ENCODE assay signal across 15 mouse cellular contexts in genomic region chr9:91654071-91654470, GRCm38 (mm10).
DNase-seq lines count a peak whose midpoint lies in the region; ATAC-seq and TF ChIP-seq lines count a peak whose summit lies in the region.
"Had no signal": no experiment of that assay in that cellular context is flagged by ENCODE, and none has a peak within 500 bp of the region (broad histone marks: within the 10 kb centered on the region; RNA-seq: fewer than 3 reads in every experiment).

No protein-coding gene starts in this region.

- no peak overlapping the region for H3K9ac ChIP-seq in hindbrain, postnatal 0 days (replicated peaks; ENCODE audit: low read length)
- H3K9ac ChIP-seq in midbrain, embryonic 12.5 days (replicated peaks) = no peak overlapping the region
- H3K9ac ChIP-seq in midbrain, embryonic 16.5 days (ENCODE audit: low read depth, low read length) = no peak overlapping the region
- H3K9ac ChIP-seq: embryonic facial prominence, embryonic 15.5 days; forebrain, embryonic 13.5 days; heart, embryonic 12.5 days; liver, embryonic 12.5 days had no signal

- no peaks in the 10 kb centered on the region for H3K4me1 ChIP-seq in hindbrain, postnatal 0 days (ENCODE audit: insufficient read depth, low read length)
- no peaks in the 10 kb centered on the region for H3K4me1 ChIP-seq in hindbrain, embryonic 10.5 days (replicated peaks)
- H3K4me1 ChIP-seq in midbrain, embryonic 12.5 days = no peaks in the 10 kb centered on the region
- H3K4me1 ChIP-seq in midbrain, embryonic 16.5 days (ENCODE audit: control insufficient read depth, insufficient read depth, low read length) = no peaks in the 10 kb centered on the region
- H3K4me1 ChIP-seq: embryonic facial prominence, embryonic 15.5 days; forebrain, embryonic 13.5 days; heart, embryonic 12.5 days; liver, embryonic 12.5 days had no signal

- no peaks in the 10 kb centered on the region for H3K36me3 ChIP-seq in hindbrain, postnatal 0 days (ENCODE audit: insufficient read depth, low read length)
- no peaks in the 10 kb centered on the region for H3K36me3 ChIP-seq in hindbrain, embryonic 10.5 days
- H3K36me3 ChIP-seq in midbrain, embryonic 12.5 days = no peaks in the 10 kb centered on the region
- no peaks in the 10 kb centered on the region for H3K36me3 ChIP-seq in midbrain, embryonic 16.5 days (ENCODE audit: control insufficient read depth, insufficient read depth, low read length)
- H3K36me3 ChIP-seq: embryonic facial prominence, embryonic 15.5 days; heart, embryonic 12.5 days; liver, embryonic 12.5 days had no signal

- H3K4me3 ChIP-seq in hindbrain, postnatal 0 days (ENCODE audit: low read length) = no peak overlapping the region
- H3K4me3 ChIP-seq in hindbrain, embryonic 10.5 days = no peak overlapping the region
- H3K4me3 ChIP-seq in midbrain, embryonic 12.5 days = no peak overlapping the region
- no peak overlapping the region for H3K4me3 ChIP-seq in midbrain, embryonic 16.5 days (ENCODE audit: low read depth, low read length)
- H3K4me3 ChIP-seq: embryonic facial prominence, embryonic 15.5 days; forebrain, embryonic 13.5 days; heart, embryonic 12.5 days; liver, embryonic 12.5 days had no signal

- 33% methylated on average over 4 of the region's 4 CpGs for WGBS in hindbrain, postnatal 0 days
- WGBS in hindbrain, embryonic 10.5 days = 49% methylated on average over 4 of the region's 4 CpGs
- 44% methylated on average over 4 of the region's 4 CpGs for WGBS in midbrain, embryonic 12.5 days
- WGBS in midbrain, embryonic 16.5 days = 30% methylated on average over 4 of the region's 4 CpGs

- no peak overlapping the region for H3K4me2 ChIP-seq in hindbrain, postnatal 0 days (ENCODE audit: low read depth, low read length)
- no peak overlapping the region for H3K4me2 ChIP-seq in midbrain, embryonic 12.5 days (replicated peaks)
- H3K4me2 ChIP-seq in midbrain, embryonic 16.5 days (ENCODE audit: low read length) = no peak overlapping the region
- H3K4me2 ChIP-seq: embryonic facial prominence, embryonic 15.5 days; forebrain, embryonic 13.5 days; heart, embryonic 12.5 days; liver, embryonic 12.5 days had no signal

- no peak overlapping the region for H3K27ac ChIP-seq in hindbrain, postnatal 0 days
- H3K27ac ChIP-seq in hindbrain, embryonic 10.5 days = no peak overlapping the region
- no peak overlapping the region for H3K27ac ChIP-seq in midbrain, embryonic 12.5 days (replicated peaks)
- no peak overlapping the region for H3K27ac ChIP-seq in midbrain, embryonic 16.5 days (ENCODE audit: low read length)
- H3K27ac ChIP-seq: embryonic facial prominence, embryonic 15.5 days; forebrain, embryonic 13.5 days; liver, embryonic 12.5 days had no signal

- H3K27me3 ChIP-seq in hindbrain, postnatal 0 days (ENCODE audit: insufficient read depth, low read length) = no peaks in the 10 kb centered on the region
- H3K27me3 ChIP-seq in hindbrain, embryonic 10.5 days (ENCODE audit: insufficient read depth, poor library complexity, severe bottlenecking) = no peaks in the 10 kb centered on the region
- no peaks in the 10 kb centered on the region for H3K27me3 ChIP-seq in midbrain, embryonic 12.5 days
- no peaks in the 10 kb centered on the region for H3K27me3 ChIP-seq in midbrain, embryonic 16.5 days (ENCODE audit: control insufficient read depth, insufficient read depth, low read depth, low read length)
- H3K27me3 ChIP-seq: embryonic facial prominence, embryonic 15.5 days; forebrain, embryonic 13.5 days; heart, embryonic 12.5 days; liver, embryonic 12.5 days; Patski had no signal

- no peak for ATAC-seq in hindbrain, postnatal 0 days
- peak; percentile 34; the same call in 1 of the 2 replicates for ATAC-seq in midbrain, embryonic 12.5 days (ENCODE audit: low FRiP score, low read depth)
- no peak for ATAC-seq in midbrain, embryonic 16.5 days
- ATAC-seq: forebrain, embryonic 13.5 days; liver, embryonic 12.5 days; Patski had no signal

- peak; percentile 66 for TF ChIP-seq CTCF in hindbrain, postnatal 0 days (IDR thresholded peaks at IDR 0.05; ENCODE audit: low read depth)

- H3K9me3 ChIP-seq in hindbrain, postnatal 0 days (ENCODE audit: low read length) = no peaks in the 10 kb centered on the region
- H3K9me3 ChIP-seq in hindbrain, embryonic 10.5 days = no peaks in the 10 kb centered on the region
- H3K9me3 ChIP-seq in midbrain, embryonic 12.5 days = no peaks in the 10 kb centered on the region
- H3K9me3 ChIP-seq in midbrain, embryonic 16.5 days (replicated peaks; ENCODE audit: control insufficient read depth, low read length, poor library complexity, severe bottlenecking) = no peaks in the 10 kb centered on the region
- H3K9me3 ChIP-seq: embryonic facial prominence, embryonic 15.5 days; forebrain, embryonic 13.5 days; heart, embryonic 12.5 days; liver, embryonic 12.5 days had no signal

- DNase-seq in cerebellum, adult 18-20 months = peak; percentile 27 to 36
- DNase-seq in cerebellum, postnatal 4 days (ENCODE audit: low spot score in 2 of 2) = no peak
- DNase-seq in hindbrain, postnatal 0 days (ENCODE audit: low spot score) = peak; percentile 77
- DNase-seq in hindbrain, embryonic 10.5 days (ENCODE audit: low spot score) = no peak
- DNase-seq in retina, embryonic 14.5 days (ENCODE audit: low spot score) = peak; percentile 29
- no peak for DNase-seq in heart, adult 8-10 months (ENCODE audit: low spot score)
- DNase-seq: gastrocnemius, postnatal 14 days; kidney, adult 2 months had no signal

Comparison
In these comparisons a context has a peak if more than half of its experiments do, and no peak if none do; other contexts are left out.
1. DNase-seq: peak in cerebellum, adult 18-20 months (2 of 2), hindbrain, postnatal 0 days (single experiment) and retina, embryonic 14.5 days (single experiment); none in cerebellum, postnatal 4 days (0 of 2), hindbrain, embryonic 10.5 days (single experiment) and heart, adult 8-10 months (single experiment).